Mouse (Mus musculus) hindbrain, embryonic 16.5 days (tissue): ENCODE results near the gene Znfx1. TPM values are rescaled to one million over a fixed set of nuclear protein-coding genes. Genes with fewer than 3 reads are reported as not detected.

Source experiments
- ATAC-seq: fragments of 200-750 bp; cut with Nextera tagmentation; 2 replicates; pipeline ENCODE4 v1.8.0; 2017; ENCODE audit warnings: moderate TSS enrichment, moderate library complexity
- H3K27ac ChIP-seq: fragments of 300-500 bp; sonication (generic); 2 replicates; pipeline ENCODE4 v1.5.1; 2014; ENCODE audit warnings: low read depth, mild to moderate bottlenecking, control low read depth, low read length, moderate library complexity
- H3K27me3 ChIP-seq: fragments of 300-500 bp; sonication (generic); replicated peaks from 2 replicates; pipeline ENCODE4 v1.6.1; 2014; ENCODE audit warnings: low read length; ENCODE audit not compliant: control insufficient read depth, insufficient read depth
- H3K36me3 ChIP-seq: fragments of 300-500 bp; sonication (generic); 2 replicates; pipeline ENCODE4 v1.6.1; 2014; ENCODE audit warnings: mild to moderate bottlenecking, low read length, moderate library complexity, mixed read lengths; ENCODE audit not compliant: control insufficient read depth, insufficient read depth
- H3K4me1 ChIP-seq: fragments of 300-500 bp; sonication (generic); 2 replicates; pipeline ENCODE4 v1.6.1; 2014; ENCODE audit warnings: low read depth, low read length; ENCODE audit not compliant: control insufficient read depth, insufficient read depth
- H3K4me2 ChIP-seq: fragments of 300-500 bp; sonication (generic); 2 replicates; pipeline ENCODE4 v1.6.1; 2014; ENCODE audit warnings: mild to moderate bottlenecking, low read length, control low read depth, moderate library complexity
- H3K4me3 ChIP-seq: fragments of 300-500 bp; sonication (generic); 2 replicates; pipeline ENCODE4 v1.5.1; 2014; ENCODE audit warnings: mild to moderate bottlenecking, low read length, control low read depth, moderate library complexity
- H3K9ac ChIP-seq: fragments of 300-500 bp; sonication (generic); 2 replicates; pipeline ENCODE4 v1.6.1; 2014; ENCODE audit warnings: low read depth, mild to moderate bottlenecking, control low read depth, low read length, moderate library complexity
- H3K9me3 ChIP-seq: fragments of 300-500 bp; sonication (generic); 2 replicates; pipeline ENCODE4 v1.6.1; 2014; ENCODE audit warnings: mild to moderate bottlenecking, low read length, moderate library complexity; ENCODE audit not compliant: control insufficient read depth
- WGBS: fragments of 180-500 bp; shearing (Covaris S2); extraction: QIAGEN DNeasy Blood & Tissue Kit; methylation state at CpG from one replicate; pipeline ENCODE4 v1.1.7; 2014; 5-methylcytosine and 5-hydroxymethylcytosine counted together
- polyA plus RNA-seq: library from polyadenylated mRNA; unstranded; fragments of >200 nt; fragmentation: Nextera tagmentation; extraction: Ambion mirVana; gene quantifications from 2 replicates; pipeline ENCODE4 v1.2.1, GENCODE M21; 2015

Gene Znfx1
- polyA plus RNA-seq, 1 experiment from 2014 or later = 6.8 TPM

DNA sequence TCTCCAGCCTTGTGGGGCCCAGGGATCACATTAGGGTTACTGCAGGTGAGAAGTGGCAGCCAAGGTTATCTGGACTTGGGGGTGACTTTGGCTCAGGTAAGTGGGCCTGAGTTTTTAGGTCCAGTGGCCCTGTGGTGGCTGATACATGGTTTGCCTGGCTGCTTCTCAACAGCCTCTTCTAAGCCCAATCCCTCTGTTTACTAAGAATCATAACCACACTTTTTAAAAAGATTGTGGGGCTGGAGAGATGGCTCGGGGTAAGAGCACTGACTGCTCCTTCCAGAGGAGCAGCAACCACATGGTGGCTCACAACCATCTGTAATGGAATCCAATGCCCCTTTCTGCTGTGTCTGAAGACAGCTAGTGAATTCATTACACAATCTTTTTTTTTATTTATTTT lies 3.2 kb upstream of the Znfx1 start:
- Histone ChIP-seq H3K9ac (no peak overlapping the region), H3K4me2 (no peak overlapping the region), H3K4me3 (no peak overlapping the region), H3K9me3 (no peaks in the 10 kb centered on the region), H3K27me3 (no peaks in the 10 kb centered on the region), H3K36me3 (peaks cover 14% of the 10 kb centered on the region), H3K27ac (no peak overlapping the region), H3K4me1 (peaks cover 30% of the 10 kb centered on the region)
- 64% methylated on average over 1 of the region's 1 CpGs for WGBS
- ATAC-seq = no peak

DNA sequence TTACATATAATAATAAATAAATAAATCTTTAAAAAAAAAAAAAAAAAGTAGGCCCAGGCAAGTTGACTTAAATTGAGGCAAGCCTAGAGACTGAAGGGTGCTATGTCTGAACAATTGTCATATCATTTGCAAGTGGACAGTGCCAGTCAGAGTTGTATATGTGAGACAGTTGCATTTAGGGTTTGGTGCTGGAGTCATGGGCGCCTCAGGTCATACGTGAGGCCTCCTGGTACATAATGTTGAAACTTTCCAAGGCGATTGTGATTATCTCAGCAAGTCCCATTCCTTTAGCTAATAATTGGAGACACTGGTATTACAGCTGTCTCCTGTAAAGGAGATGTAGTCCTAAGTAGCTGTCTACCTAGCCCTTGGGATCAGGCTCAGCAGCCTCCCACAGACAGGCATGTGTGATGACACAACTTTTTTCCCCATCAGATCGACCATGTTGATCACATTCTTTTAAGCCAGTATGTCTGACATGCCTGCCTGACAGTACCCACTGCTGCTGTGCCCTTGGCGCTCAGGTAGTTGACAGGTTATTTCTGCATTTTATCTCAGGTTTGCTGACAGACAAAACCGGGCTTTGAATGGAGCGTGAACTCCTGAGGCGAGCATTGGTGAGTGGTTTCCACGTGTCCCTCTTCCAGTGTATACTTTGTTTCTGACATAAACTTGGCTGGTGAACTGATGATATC lies 1.9 kb upstream of the Znfx1 start:
- 21% methylated on average over 9 of the region's 9 CpGs for WGBS
- ATAC-seq = no peak
- no peaks in the 10 kb centered on the region for H3K9me3 ChIP-seq
- no peak overlapping the region for H3K27ac ChIP-seq
- peaks cover 30% of the 10 kb centered on the region for H3K4me1 ChIP-seq
- peak overlapping the region; percentile 91 for H3K4me3 ChIP-seq
- H3K9ac ChIP-seq = peak overlapping the region; percentile 46; the same call in 1 of the 2 replicates
- H3K27me3 ChIP-seq = no peaks in the 10 kb centered on the region
- peaks cover 14% of the 10 kb centered on the region for H3K36me3 ChIP-seq
- peak overlapping the region; percentile 79 for H3K4me2 ChIP-seq

DNA sequence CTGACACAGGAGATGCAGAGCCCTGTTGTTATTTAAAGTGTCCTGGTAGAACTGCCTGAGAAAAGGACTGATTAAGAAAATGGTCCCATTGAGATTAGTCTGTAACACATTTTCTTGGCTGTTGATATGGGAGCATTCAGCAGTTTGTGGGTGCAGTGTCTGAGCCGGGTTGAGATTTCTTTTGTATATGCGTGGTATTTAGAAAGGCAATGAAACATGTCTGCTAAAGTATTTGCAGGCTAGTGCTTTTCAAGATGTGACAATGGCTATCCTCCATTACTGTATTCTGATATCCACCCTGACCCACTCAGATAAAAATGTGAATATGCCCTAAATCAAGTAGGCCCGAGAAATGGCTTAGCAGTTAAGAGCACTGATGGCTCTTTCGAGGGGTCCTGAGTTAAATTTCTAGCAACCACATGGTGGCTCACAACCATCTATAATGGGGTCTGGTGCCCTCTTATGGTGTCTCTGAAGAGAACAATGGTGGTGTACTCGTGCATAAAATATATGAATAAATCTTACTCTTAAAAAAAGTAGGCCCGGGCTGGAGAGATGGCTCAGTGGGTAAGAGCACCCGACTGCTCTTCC lies 1.2 kb upstream of the Znfx1 start:
- Histone ChIP-seq H3K27me3 (no peaks in the 10 kb centered on the region), H3K27ac (peak overlapping the region; percentile 80), H3K4me1 (peaks cover 30% of the 10 kb centered on the region), H3K4me3 (peak overlapping the region; percentile 91), H3K9ac (peak overlapping the region; percentile 97), H3K4me2 (peak overlapping the region; percentile 79), H3K36me3 (peaks cover 14% of the 10 kb centered on the region), H3K9me3 (no peaks in the 10 kb centered on the region)
- WGBS = 0% methylated on average over 7 of the region's 7 CpGs
- ATAC-seq = no peak

DNA sequence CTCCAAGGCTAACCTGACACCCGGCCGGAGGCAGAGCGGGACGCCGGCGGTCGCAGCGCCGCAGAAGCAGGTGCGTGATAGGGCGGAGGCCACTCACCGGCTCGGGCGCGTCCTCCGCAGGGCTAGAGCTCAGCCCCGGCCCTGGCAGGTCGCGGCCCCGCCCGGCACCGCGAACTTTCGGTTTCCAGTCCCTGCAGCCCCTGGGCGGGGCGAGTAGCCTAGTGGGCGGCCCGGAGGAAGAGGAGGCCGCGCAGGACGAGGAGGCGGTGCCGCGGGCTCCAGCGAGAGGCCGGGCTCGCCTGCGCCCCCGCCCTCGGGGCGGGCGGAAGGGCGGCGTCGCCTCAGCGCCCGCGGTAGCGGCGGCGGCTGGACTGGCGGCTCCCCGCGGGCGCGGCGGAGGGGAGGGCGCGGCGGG lies 311 bp downstream of the Znfx1 start:
- Histone ChIP-seq H3K4me1 (peaks cover 30% of the 10 kb centered on the region), H3K9me3 (no peaks in the 10 kb centered on the region), H3K36me3 (peaks cover 20% of the 10 kb centered on the region), H3K4me3 (peak overlapping the region; percentile 91), H3K27me3 (no peaks in the 10 kb centered on the region), H3K27ac (peak overlapping the region; percentile 93), H3K9ac (peak overlapping the region; percentile 97), H3K4me2 (peak overlapping the region; percentile 71)
- peak; percentile 90 for ATAC-seq
- WGBS = under 1% methylated on average over 41 of the region's 60 CpGs

DNA sequence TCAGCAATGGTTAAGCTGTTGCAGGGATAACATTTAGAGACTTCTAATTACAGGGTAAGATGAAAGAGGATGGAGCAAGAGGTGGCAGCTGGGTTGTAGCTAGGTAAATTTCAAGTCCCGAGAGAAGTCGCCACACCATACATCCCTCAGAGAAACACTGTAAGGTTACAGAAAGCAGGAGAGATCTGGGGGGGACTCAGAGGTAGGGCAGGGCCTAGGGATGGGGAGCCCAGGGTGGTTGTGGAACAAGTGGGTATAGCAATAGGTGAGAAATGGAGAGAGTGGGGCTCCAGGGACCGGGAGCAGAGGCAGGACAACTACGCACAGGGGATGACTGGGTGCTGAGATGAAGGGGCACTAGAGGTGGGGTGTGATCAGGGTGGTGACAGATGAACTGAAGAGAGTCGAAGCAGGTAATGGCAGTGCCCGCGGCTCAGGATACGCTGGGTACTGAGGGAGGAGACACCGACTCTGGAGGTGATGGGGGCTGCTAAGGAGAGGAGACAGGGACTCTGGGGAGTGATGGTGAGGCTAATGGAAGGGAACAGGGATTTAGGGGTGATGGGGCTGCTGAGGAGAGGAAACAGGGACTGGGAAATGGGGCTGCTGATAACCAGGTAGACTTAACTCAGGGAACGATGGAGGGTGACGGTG lies 1.3 kb downstream of the Znfx1 start:
- peaks cover 30% of the 10 kb centered on the region for H3K4me1 ChIP-seq
- ATAC-seq = peak; percentile 13; the same call in 1 of the 2 replicates
- H3K4me3 ChIP-seq = peak overlapping the region; percentile 91
- H3K27me3 ChIP-seq = no peaks in the 10 kb centered on the region
- no peak overlapping the region for H3K27ac ChIP-seq
- no peaks in the 10 kb centered on the region for H3K9me3 ChIP-seq
- H3K36me3 ChIP-seq = peaks cover 27% of the 10 kb centered on the region
- peak overlapping the region; percentile 71 for H3K4me2 ChIP-seq
- peak overlapping the region; percentile 97 for H3K9ac ChIP-seq
- WGBS = 28% methylated on average over 11 of the region's 11 CpGs

DNA sequence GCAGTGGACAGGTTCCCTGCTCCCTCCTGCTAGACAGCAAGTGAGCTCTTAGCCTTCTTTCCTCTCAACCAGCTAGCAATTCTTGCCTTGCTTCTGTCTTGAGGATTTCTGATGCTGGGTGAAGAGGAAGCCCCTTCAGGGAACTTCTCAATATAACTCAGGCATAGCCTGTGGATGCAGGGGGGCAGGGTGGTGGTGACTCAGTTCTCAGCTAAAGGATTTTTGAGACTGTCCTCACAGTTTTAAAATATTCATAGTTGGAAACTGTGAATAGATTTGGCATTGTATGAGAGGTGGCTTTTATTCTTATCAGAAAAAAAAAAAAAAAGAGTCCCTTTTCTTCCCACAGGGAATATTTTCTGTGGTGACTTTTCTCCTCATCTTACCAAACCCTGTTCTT lies 2.1 kb downstream of the Znfx1 start:
- Histone ChIP-seq H3K27me3 (no peaks in the 10 kb centered on the region), H3K4me3 (no peak overlapping the region), H3K9ac (peak overlapping the region; percentile 38), H3K4me1 (peaks cover 28% of the 10 kb centered on the region), H3K36me3 (peaks cover 31% of the 10 kb centered on the region), H3K9me3 (no peaks in the 10 kb centered on the region), H3K4me2 (peak overlapping the region; percentile 5; the same call in 1 of the 2 replicates), H3K27ac (no peak overlapping the region)
- ATAC-seq = no peak

DNA sequence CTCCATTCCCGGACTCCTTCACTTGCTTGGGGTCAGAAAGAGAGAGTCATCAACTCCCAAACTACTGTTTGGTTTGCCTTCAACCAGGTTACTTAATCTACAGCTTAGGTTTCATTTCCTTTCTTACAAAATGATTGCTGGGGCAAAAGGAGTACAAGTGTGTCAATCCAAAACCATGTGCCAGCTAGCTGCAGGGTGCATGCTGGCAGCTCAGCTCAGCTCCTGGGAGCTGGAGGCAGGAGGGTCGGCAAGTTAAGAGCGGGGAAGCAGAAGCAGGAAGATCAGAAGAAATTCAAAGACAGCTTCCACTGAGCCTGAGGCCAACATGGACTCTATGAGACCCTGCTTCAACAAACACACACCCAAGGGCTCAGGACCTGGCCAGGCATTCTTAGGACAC lies 2.5 kb downstream of the Znfx1 start:
- Histone ChIP-seq H3K4me1 (peaks cover 25% of the 10 kb centered on the region), H3K27me3 (no peaks in the 10 kb centered on the region), H3K4me2 (peak overlapping the region; percentile 5; the same call in 1 of the 2 replicates), H3K36me3 (peaks cover 27% of the 10 kb centered on the region), H3K9ac (peak overlapping the region; percentile 38), H3K9me3 (no peaks in the 10 kb centered on the region), H3K4me3 (no peak overlapping the region), H3K27ac (no peak overlapping the region)
- no peak for ATAC-seq
- WGBS = 58% methylated on average over 3 of the region's 3 CpGs

DNA sequence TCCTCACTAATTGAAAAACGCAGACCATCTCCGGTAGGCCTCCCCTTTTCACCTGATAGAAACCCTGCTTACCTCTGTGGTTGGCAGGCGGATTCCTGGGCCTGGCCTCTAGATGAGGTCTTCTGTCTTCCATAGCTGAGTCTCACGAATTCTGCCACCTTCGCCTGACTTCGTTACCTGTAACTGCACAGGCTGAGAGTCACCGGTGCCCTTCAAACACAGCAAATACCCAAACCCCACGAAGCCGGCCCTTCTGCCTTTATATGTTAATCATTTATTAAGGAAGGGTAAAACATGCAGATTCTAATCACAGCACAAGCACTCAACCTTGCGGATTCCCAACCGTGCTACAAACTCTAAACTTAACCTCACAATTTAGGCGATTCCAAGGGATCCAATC lies 2.9 kb downstream of the Znfx1 start:
- Histone ChIP-seq H3K27me3 (no peaks in the 10 kb centered on the region), H3K4me3 (no peak overlapping the region), H3K27ac (no peak overlapping the region), H3K36me3 (peaks cover 28% of the 10 kb centered on the region), H3K4me2 (no peak overlapping the region), H3K9ac (0 out of 2 replicates have a peak overlapping the region, but pooled peaks have one; percentile 27), H3K9me3 (no peaks in the 10 kb centered on the region), H3K4me1 (peaks cover 21% of the 10 kb centered on the region)
- 70% methylated on average over 12 of the region's 12 CpGs for WGBS
- ATAC-seq = no peak

DNA sequence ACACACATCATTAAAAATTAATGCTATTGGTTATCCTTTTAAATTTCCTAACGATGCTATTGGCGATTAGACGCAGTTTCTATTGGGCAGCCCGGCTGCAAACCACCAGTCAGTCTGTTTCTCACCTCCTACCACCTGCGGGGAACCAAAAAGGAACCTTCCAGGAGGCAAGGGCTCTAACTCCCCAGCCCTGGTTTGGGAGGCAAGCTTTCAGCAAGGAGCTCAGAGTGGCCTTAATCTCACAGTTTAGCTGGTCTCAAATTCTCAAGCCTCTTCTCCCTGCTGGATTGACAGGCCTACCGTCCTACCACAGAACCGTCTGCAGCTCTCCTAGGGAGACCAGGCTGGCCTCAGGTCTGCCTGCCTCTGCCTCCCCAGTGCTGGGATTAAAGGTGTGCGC lies 3.3 kb downstream of the Znfx1 start:
- 0 out of 2 replicates have a peak overlapping the region, but pooled peaks have one; percentile 27 for H3K9ac ChIP-seq

More for the DNA sequence above, 3.3 kb downstream of the Znfx1 start:
- H3K4me2 ChIP-seq = no peak overlapping the region
- no peak for ATAC-seq
- H3K4me3 ChIP-seq = no peak overlapping the region
- no peaks in the 10 kb centered on the region for H3K9me3 ChIP-seq
- H3K27ac ChIP-seq = no peak overlapping the region
- peaks cover 30% of the 10 kb centered on the region for H3K36me3 ChIP-seq
- no peaks in the 10 kb centered on the region for H3K27me3 ChIP-seq
- peaks cover 16% of the 10 kb centered on the region for H3K4me1 ChIP-seq
- 48% methylated on average over 8 of the region's 8 CpGs for WGBS
